Mouse (Mus musculus) fat pad, adult 2 months (tissue): Measurements from ENCODE around the gene Zg16.
A peak's percentile ranks its signal among the peaks of the same experiment; 100 is the strongest.
"Not testable (repeated sequence)": the region's sequence is repeated elsewhere in the genome, so short reads cannot be mapped to it uniquely, and the experiment has no call there.

ENCODE experiments used
- DNase-seq: peaks from one replicate; pipeline ENCODE4 v3.0.0-alpha.2; 2011; ENCODE audit warnings: low read depth, low spot score; ENCODE audit errors: extremely low read depth

The Zg16 gene

GRCm38 (mm10) chr7:127087278-127088010 is at the start of gene Zg16:
TSS of gene Zg16 (minus strand) at chr7:127087328.
- DNase-seq = not testable (repeated sequence)

- DNase-seq = no peak
These were observed 49.3 kb upstream of the Zg16 start for GRCm38 (mm10) chr7:127136181-127137071.

- no peak for DNase-seq
These were observed 47.8 kb upstream of the Zg16 start for GRCm38 (mm10) chr7:127134821-127135447.

- no peak for DNase-seq
These were observed 46.0 kb upstream of the Zg16 start for GRCm38 (mm10) chr7:127133125-127133524.

- no peak for DNase-seq
These were observed 42.5 kb upstream of the Zg16 start for GRCm38 (mm10) chr7:127129638-127130037.

GRCm38 (mm10) chr7:127121911-127122270 is 34.8 kb upstream of the Zg16 start, which contains the start of gene Qprt:
TSS of gene Qprt (minus strand) at chr7:127122226.
- DNase-seq = no peak

- DNase-seq = no peak
These were observed 34.2 kb upstream of the Zg16 start for GRCm38 (mm10) chr7:127121061-127121910.

- DNase-seq = no peak
These were observed 31.7 kb upstream of the Zg16 start for GRCm38 (mm10) chr7:127118671-127119445.

- DNase-seq = peak; percentile 37
These were observed 30.8 kb upstream of the Zg16 start for GRCm38 (mm10) chr7:127117948-127118347.

GRCm38 (mm10) chr7:127116331-127116935 is 29.3 kb upstream of the Zg16 start:
- no peak for DNase-seq

GRCm38 (mm10) chr7:127114920-127115319 is 27.8 kb upstream of the Zg16 start:
- no peak for DNase-seq

- DNase-seq = peak; percentile 25
These were observed 26.6 kb upstream of the Zg16 start for GRCm38 (mm10) chr7:127113614-127114259.

- DNase-seq = no peak
These were observed 25.9 kb upstream of the Zg16 start for GRCm38 (mm10) chr7:127112921-127113597.

GRCm38 (mm10) chr7:127112251-127112841 is 25.2 kb upstream of the Zg16 start:
- no peak for DNase-seq

- no peak for DNase-seq
These were observed 24.3 kb upstream of the Zg16 start for GRCm38 (mm10) chr7:127111461-127111860.

- DNase-seq = no peak
These were observed 23.3 kb upstream of the Zg16 start for GRCm38 (mm10) chr7:127110239-127111007.

GRCm38 (mm10) chr7:127105551-127105950 is 18.4 kb upstream of the Zg16 start:
- DNase-seq = no peak
